Mouse (Mus musculus) embryonic fibroblast, embryonic 13.5 days (primary cell): ENCODE results near the gene 2610318N02Rik.

ENCODE experiments used
- CTCF ChIP-seq: IDR thresholded peaks from 2 replicates; pipeline ENCODE4 v1.5.1; 2011; ENCODE audit warnings: mild to moderate bottlenecking, control low read depth, low read length, moderate library complexity, borderline replicate concordance; ENCODE audit not compliant: insufficient read depth
- POLR2A ChIP-seq: IDR thresholded peaks from 2 replicates; pipeline ENCODE4 v1.6.1; 2011; ENCODE audit warnings: low read depth, mild to moderate bottlenecking, control low read depth, low read length, moderate library complexity

GRCm38 (mm10) chr16:17151874-17152273 lies 26.9 kb upstream of the 2610318N02Rik start:
- TF ChIP-seq CTCF (no peak), POLR2A (no peak)
